Mouse (Mus musculus) cortical plate, adult 2 months (tissue): ENCODE measurements around the gene Gjc1. TPM values are rescaled to one million over a fixed set of nuclear protein-coding genes. Genes with fewer than 3 reads are reported as not detected.
A peak's percentile ranks its signal among the peaks of the same experiment; 100 is the strongest.

Experiments used
- H3K27ac ChIP-seq: fragments of 200-500 bp; 2 replicates; pipeline ENCODE4 v1.5.1; 2012; ENCODE audit warnings: low read length, control low read depth, inconsistent platforms; ENCODE audit not compliant: insufficient read depth
- H3K4me1 ChIP-seq: fragments of 200-500 bp; 2 replicates; pipeline ENCODE4 v1.6.1; 2011; ENCODE audit warnings: low read length; ENCODE audit not compliant: control insufficient read depth, insufficient read depth
- H3K4me3 ChIP-seq: fragments of 200-500 bp; 2 replicates; pipeline ENCODE4 v1.5.1; 2011; ENCODE audit warnings: mild to moderate bottlenecking, low read length, control low read depth; ENCODE audit not compliant: insufficient read depth
- CTCF ChIP-seq: fragments of 200-500 bp; IDR thresholded peaks from 2 replicates; pipeline ENCODE4 v1.5.1; 2011; ENCODE audit warnings: mild to moderate bottlenecking, control low read depth, low read length; ENCODE audit not compliant: insufficient read depth; ENCODE audit errors: extremely low read depth
- POLR2A ChIP-seq: fragments of 200-500 bp; IDR thresholded peaks from 2 replicates; pipeline ENCODE4 v1.6.1; 2011; ENCODE audit warnings: mild to moderate bottlenecking, low read length, control low read depth; ENCODE audit not compliant: insufficient read depth; ENCODE audit errors: extremely low read depth
- polyA plus RNA-seq: library from polyadenylated mRNA; depleted of rRNA; stranded (reverse); fragments of >200 nt; gene quantifications from 2 replicates; pipeline ENCODE4 v1.2.3, GENCODE M21; 2012

Gene Gjc1
- polyA plus RNA-seq, 1 experiment = 7.6 TPM

GRCm38 (mm10) chr11:102763009-102763767, 56.3 kb downstream of the Gjc1 start:
- peaks cover 3% of the 10 kb centered on the region; the same call in 1 of the 2 replicates for H3K4me1 ChIP-seq
- no peak overlapping the region for H3K27ac ChIP-seq
- TF ChIP-seq POLR2A (no peak), CTCF (no peak)
- peak overlapping the region; percentile 83; the same call in 1 of the 2 replicates for H3K4me3 ChIP-seq

DNA sequence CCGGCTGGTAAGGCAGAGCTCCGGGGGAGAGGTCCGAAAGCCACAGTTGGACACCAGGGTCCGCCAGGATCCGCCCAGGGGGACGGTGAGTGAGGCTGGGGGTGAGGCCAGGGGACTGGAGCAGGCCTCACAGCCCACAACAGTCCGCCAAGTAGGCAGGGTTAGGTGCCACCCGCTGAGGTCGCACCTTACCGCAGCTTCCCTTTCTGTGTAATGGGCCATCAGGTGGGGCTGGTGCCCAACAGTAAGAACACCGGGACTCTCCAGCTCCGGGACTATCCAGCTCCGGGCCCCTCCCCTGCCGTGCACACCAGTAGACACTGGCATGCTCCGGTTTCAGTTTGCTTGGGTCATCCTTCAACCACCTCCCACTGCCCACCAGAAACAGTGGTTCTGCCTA, 57.3 kb downstream of the Gjc1 start:
- H3K4me3 ChIP-seq = peak overlapping the region; percentile 83
- TF ChIP-seq POLR2A (no peak), CTCF (no peak)
- H3K4me1 ChIP-seq = peaks cover 3% of the 10 kb centered on the region; the same call in 1 of the 2 replicates
- peak overlapping the region; percentile 93 for H3K27ac ChIP-seq

GRCm38 (mm10) chr11:102761309-102762210, 57.9 kb downstream of the Gjc1 start, which contains the start of gene Adam11:
Gene Adam11 (plus strand): TSS chr11:102761439.
- Histone ChIP-seq H3K27ac (peak within 1 kb of the TSS; percentile 93), H3K4me3 (peak within 1 kb of the TSS; percentile 83), H3K4me1 (peaks cover 1% of the 10 kb centered on the region; the same call in 1 of the 2 replicates)
- TF ChIP-seq CTCF (no peak), POLR2A (no peak)

DNA sequence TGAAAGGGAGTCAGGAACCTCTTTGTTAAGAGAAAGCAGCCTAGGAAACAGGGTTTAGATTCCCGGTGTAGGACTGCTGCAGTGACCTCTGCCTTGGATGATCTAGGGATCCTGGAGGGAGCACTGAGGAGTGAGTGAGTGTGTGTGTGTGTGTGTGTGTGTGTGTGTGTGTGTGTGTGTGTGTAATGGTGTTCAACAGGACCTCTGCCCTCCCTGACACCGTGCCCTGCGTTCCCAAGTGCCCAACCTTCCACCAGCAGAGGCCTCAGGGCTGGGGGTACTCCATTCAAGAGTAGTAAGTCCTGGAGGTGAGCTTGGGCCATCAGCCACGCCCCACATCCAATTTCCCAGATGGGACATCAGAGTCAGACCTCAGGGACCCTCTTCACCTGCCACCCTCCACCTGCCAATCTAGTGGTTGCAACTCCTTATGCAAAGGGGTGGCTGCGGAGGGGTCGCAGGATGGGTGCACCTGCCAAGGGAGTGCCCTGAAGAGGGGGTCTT, 58.6 kb downstream of the Gjc1 start:
- no peak for TF ChIP-seq POLR2A
- Histone ChIP-seq H3K27ac (0 out of 2 replicates have a peak overlapping the region, but pooled peaks have one; percentile 28), H3K4me3 (peak overlapping the region; percentile 83), H3K4me1 (peaks cover 1% of the 10 kb centered on the region; the same call in 1 of the 2 replicates)

- Histone ChIP-seq H3K27ac (no peak overlapping the region), H3K4me1 (peaks cover 3% of the 10 kb centered on the region), H3K4me3 (no peak overlapping the region)
- TF ChIP-seq CTCF (no peak), POLR2A (no peak)
These were observed 60.5 kb downstream of the Gjc1 start for GRCm38 (mm10) chr11:102758977-102759376.

- TF ChIP-seq CTCF (no peak), POLR2A (no peak)
- H3K27ac ChIP-seq = no peak overlapping the region
- peaks cover 4% of the 10 kb centered on the region for H3K4me1 ChIP-seq
- no peak overlapping the region for H3K4me3 ChIP-seq
These were observed 64.1 kb downstream of the Gjc1 start for GRCm38 (mm10) chr11:102755391-102755790.

- no peak overlapping the region for H3K27ac ChIP-seq
- no peak for TF ChIP-seq CTCF
- no peak for TF ChIP-seq POLR2A
- H3K4me1 ChIP-seq = peaks cover 6% of the 10 kb centered on the region
- no peak overlapping the region for H3K4me3 ChIP-seq
These were observed 65.1 kb downstream of the Gjc1 start for GRCm38 (mm10) chr11:102754416-102754815.

- TF ChIP-seq CTCF (no peak), POLR2A (no peak)
- H3K4me3 ChIP-seq = no peak overlapping the region
- peaks cover 6% of the 10 kb centered on the region for H3K4me1 ChIP-seq
- H3K27ac ChIP-seq = no peak overlapping the region
These were observed 65.7 kb downstream of the Gjc1 start for GRCm38 (mm10) chr11:102753591-102754324.
